Mouse (Mus musculus) left cerebral cortex, adult 11 months (tissue): ENCODE results near the gene Cd40.
A peak's percentile ranks its signal among the peaks of the same experiment; 100 is the strongest.

Experiments
- DNase-seq: peaks from one replicate; pipeline ENCODE4 v3.0.0; 2022; ENCODE audit warnings: low spot score

The Cd40 gene

GRCm38 (mm10) chr2:165102920-165103319 is 47.5 kb downstream of the Cd40 start:
- DNase-seq = no peak

GRCm38 (mm10) chr2:165105513-165106079 is 50.2 kb downstream of the Cd40 start:
- DNase-seq = no peak

GRCm38 (mm10) chr2:165106585-165106984 is 51.2 kb downstream of the Cd40 start:
- no peak for DNase-seq

- DNase-seq = no peak
Measured at GRCm38 (mm10) chr2:165112149-165112548, 56.7 kb downstream of the Cd40 start.

GRCm38 (mm10) chr2:165113733-165114132 is 58.3 kb downstream of the Cd40 start:
- no peak for DNase-seq

- no peak for DNase-seq
Measured at GRCm38 (mm10) chr2:165120765-165121164, 65.3 kb downstream of the Cd40 start.

GRCm38 (mm10) chr2:165121206-165121840 is 65.9 kb downstream of the Cd40 start:
- peak; percentile 47 for DNase-seq
